ENCODE assay signal across 9 mouse cellular contexts in the genomic region with DNA sequence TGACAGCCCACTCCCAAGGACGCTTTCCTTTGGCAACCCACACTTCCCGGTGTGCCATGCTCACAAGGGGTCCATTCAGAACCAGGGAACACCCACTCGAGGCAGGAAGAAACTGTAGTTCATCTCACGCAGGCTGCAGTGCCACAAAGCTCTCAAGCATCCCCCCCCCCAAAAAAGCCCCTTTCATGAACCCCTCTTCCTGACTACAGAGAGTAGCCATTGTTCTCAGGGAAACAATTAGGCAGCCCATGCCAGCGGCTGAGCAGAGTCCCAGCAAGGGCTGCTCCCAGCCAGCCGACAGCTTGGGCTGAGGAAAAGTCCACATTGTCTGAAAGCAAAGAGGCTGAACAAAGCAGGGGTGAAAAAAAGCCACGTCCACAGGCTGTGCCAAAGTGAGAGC. TPM values are rescaled to one million over a fixed set of nuclear protein-coding genes. Genes with fewer than 3 reads are reported as not detected.
A peak's percentile ranks its signal among the peaks of the same experiment; 100 is the strongest.
DNase-seq lines count a peak whose midpoint lies in the region; ATAC-seq lines count a peak whose summit lies in the region.
"Had no signal": no experiment of that assay in that cellular context is flagged by ENCODE, and none has a peak within 500 bp of the region (broad histone marks: within the 10 kb centered on the region; RNA-seq: fewer than 3 reads in every experiment).

No protein-coding gene starts in this region.

- ATAC-seq in kidney, embryonic 16.5 days (ENCODE audit: low FRiP score, low TSS enrichment) = no peak
- no peak for ATAC-seq in kidney, embryonic 14.5 days (ENCODE audit: low FRiP score, low TSS enrichment)
- no peak for ATAC-seq in embryonic facial prominence, embryonic 13.5 days (ENCODE audit: insufficient number of reproducible peaks, insufficient read depth, low FRiP score, low TSS enrichment, low read depth)
- ATAC-seq in hindbrain, embryonic 12.5 days (ENCODE audit: low FRiP score) = peak; percentile 81
- ATAC-seq in neural tube, embryonic 11.5 days (ENCODE audit: insufficient read depth, low FRiP score, low TSS enrichment) = no peak; the same call in 1 of the 2 replicates
- no peak for ATAC-seq in megakaryocyte-erythroid progenitor cell, adult 5-6 weeks (replicated peaks; ENCODE audit: low FRiP score, low TSS enrichment, poor library complexity, severe bottlenecking)

- peaks cover 9% of the 10 kb centered on the region; the same call in 1 of the 2 replicates for H3K4me1 ChIP-seq in kidney, embryonic 16.5 days (ENCODE audit: insufficient read depth, low read length)
- no peaks in the 10 kb centered on the region for H3K4me1 ChIP-seq in kidney, embryonic 14.5 days (ENCODE audit: control insufficient read depth, insufficient read depth, low read length)
- H3K4me1 ChIP-seq in embryonic facial prominence, embryonic 13.5 days = peaks cover 4% of the 10 kb centered on the region; the same call in 1 of the 2 replicates
- H3K4me1 ChIP-seq in hindbrain, embryonic 12.5 days = peaks cover 18% of the 10 kb centered on the region
- H3K4me1 ChIP-seq in neural tube, embryonic 11.5 days (ENCODE audit: control insufficient read depth, insufficient read depth, low read length) = peaks cover 8% of the 10 kb centered on the region

- H3K9ac ChIP-seq in kidney, embryonic 16.5 days (replicated peaks; ENCODE audit: low read length) = no peak overlapping the region
- H3K9ac ChIP-seq in kidney, embryonic 14.5 days (ENCODE audit: low read depth, low read length) = no peak overlapping the region
- 0 out of 2 replicates have a peak overlapping the region, but pooled peaks have one; percentile 32 for H3K9ac ChIP-seq in embryonic facial prominence, embryonic 13.5 days
- peak overlapping the region; percentile 1; the same call in 1 of the 2 replicates for H3K9ac ChIP-seq in hindbrain, embryonic 12.5 days
- H3K9ac ChIP-seq in neural tube, embryonic 11.5 days (ENCODE audit: low read length) = peak overlapping the region; percentile 41

- peak; percentile 59 for DNase-seq in neural tube, embryonic 11.5 days (ENCODE audit: low spot score)
- DNase-seq in right cerebral cortex, adult 2 months (ENCODE audit: low spot score in 2 of 2) = no peak
- DNase-seq in spleen, postnatal 36 days (ENCODE audit: low spot score in 2 of 2) = no peak
- DNase-seq: kidney, adult 18-20 months had no signal

- peak overlapping the region; percentile 31; the same call in 1 of the 2 replicates for H3K27ac ChIP-seq in kidney, embryonic 16.5 days (ENCODE audit: low read length)
- H3K27ac ChIP-seq in kidney, embryonic 14.5 days (ENCODE audit: low read depth, low read length) = no peak overlapping the region
- H3K27ac ChIP-seq in embryonic facial prominence, embryonic 13.5 days = peak overlapping the region; percentile 60
- H3K27ac ChIP-seq in hindbrain, embryonic 12.5 days = peak overlapping the region; percentile 72
- peak overlapping the region; percentile 75 for H3K27ac ChIP-seq in neural tube, embryonic 11.5 days (ENCODE audit: low read depth, low read length)

- 50% methylated on average over 7 of the region's 7 CpGs for WGBS in kidney, embryonic 16.5 days
- 50% methylated on average over 7 of the region's 7 CpGs for WGBS in kidney, embryonic 14.5 days
- 28% methylated on average over 7 of the region's 7 CpGs for WGBS in embryonic facial prominence, embryonic 13.5 days
- WGBS in hindbrain, embryonic 12.5 days = 14% methylated on average over 7 of the region's 7 CpGs
- 27% methylated on average over 7 of the region's 7 CpGs for WGBS in neural tube, embryonic 11.5 days

- no peaks in the 10 kb centered on the region for H3K27me3 ChIP-seq in kidney, embryonic 16.5 days (ENCODE audit: insufficient read depth, low read length)
- H3K27me3 ChIP-seq in kidney, embryonic 14.5 days (ENCODE audit: control insufficient read depth, insufficient read depth, low read length) = no peaks in the 10 kb centered on the region
- no peaks in the 10 kb centered on the region for H3K27me3 ChIP-seq in embryonic facial prominence, embryonic 13.5 days
- no peaks in the 10 kb centered on the region for H3K27me3 ChIP-seq in hindbrain, embryonic 12.5 days
- H3K27me3 ChIP-seq in neural tube, embryonic 11.5 days (ENCODE audit: control insufficient read depth, insufficient read depth, low read length) = no peaks in the 10 kb centered on the region

- no peak overlapping the region for H3K4me2 ChIP-seq in kidney, embryonic 16.5 days (replicated peaks; ENCODE audit: low read depth, low read length)
- no peak overlapping the region for H3K4me2 ChIP-seq in kidney, embryonic 14.5 days (replicated peaks; ENCODE audit: low read depth, low read length)
- no peak overlapping the region for H3K4me2 ChIP-seq in embryonic facial prominence, embryonic 13.5 days
- peak overlapping the region; percentile 11; the same call in 1 of the 2 replicates for H3K4me2 ChIP-seq in hindbrain, embryonic 12.5 days (replicated peaks)
- no peak overlapping the region for H3K4me2 ChIP-seq in neural tube, embryonic 11.5 days (ENCODE audit: low read depth)

- no peak overlapping the region for H3K4me3 ChIP-seq in kidney, embryonic 16.5 days (ENCODE audit: low read length)
- H3K4me3 ChIP-seq in kidney, embryonic 14.5 days (ENCODE audit: low read length) = no peak overlapping the region
- no peak overlapping the region for H3K4me3 ChIP-seq in embryonic facial prominence, embryonic 13.5 days
- no peak overlapping the region for H3K4me3 ChIP-seq in hindbrain, embryonic 12.5 days
- no peak overlapping the region for H3K4me3 ChIP-seq in neural tube, embryonic 11.5 days (ENCODE audit: low read depth, low read length)

- H3K9me3 ChIP-seq in kidney, embryonic 16.5 days (ENCODE audit: low read length) = no peaks in the 10 kb centered on the region
- no peaks in the 10 kb centered on the region for H3K9me3 ChIP-seq in kidney, embryonic 14.5 days (ENCODE audit: control insufficient read depth, low read length)
- H3K9me3 ChIP-seq in embryonic facial prominence, embryonic 13.5 days = no peaks in the 10 kb centered on the region
- no peaks in the 10 kb centered on the region for H3K9me3 ChIP-seq in hindbrain, embryonic 12.5 days (replicated peaks)
- H3K9me3 ChIP-seq in neural tube, embryonic 11.5 days (ENCODE audit: control insufficient read depth, low read length) = no peaks in the 10 kb centered on the region

- H3K36me3 ChIP-seq in kidney, embryonic 16.5 days (ENCODE audit: insufficient read depth, low read length) = peaks cover 27% of the 10 kb centered on the region
- H3K36me3 ChIP-seq in kidney, embryonic 14.5 days (ENCODE audit: control insufficient read depth, insufficient read depth, low read length) = peaks cover 45% of the 10 kb centered on the region
- H3K36me3 ChIP-seq in embryonic facial prominence, embryonic 13.5 days = peaks cover 39% of the 10 kb centered on the region
- peaks cover 37% of the 10 kb centered on the region for H3K36me3 ChIP-seq in hindbrain, embryonic 12.5 days
- H3K36me3 ChIP-seq in neural tube, embryonic 11.5 days (ENCODE audit: control insufficient read depth, insufficient read depth, low read length) = peaks cover 8% of the 10 kb centered on the region

RNA-seq across cellular contexts. Expression of a gene that starts 22.9 kb away (rescaled TPM):
- polyA plus RNA-seq in kidney, embryonic 16.5 days (2015; fragmentation: Nextera tagmentation; extraction: Ambion mirVana) = 0.64 and 0.67 TPM in 2 replicates
- 0.76 and 0.77 TPM in 2 replicates for polyA plus RNA-seq in kidney, embryonic 14.5 days (2014; fragmentation: Nextera tagmentation; extraction: Ambion mirVana)
- polyA plus RNA-seq in embryonic facial prominence, embryonic 13.5 days (2015; fragmentation: Nextera tagmentation; extraction: Ambion mirVana) = 0.63 and 0.69 TPM in 2 replicates
- 5.4 and 6.1 TPM in 2 replicates for polyA plus RNA-seq in hindbrain, embryonic 12.5 days (2016; fragmentation: Nextera tagmentation; extraction: Ambion mirVana)
- polyA plus RNA-seq in neural tube, embryonic 11.5 days (2014; fragmentation: Nextera tagmentation; extraction: Ambion mirVana) = 3.0 and 4.3 TPM in 2 replicates
- 5.5 and 7.4 TPM in 2 replicates for total RNA-seq in megakaryocyte-erythroid progenitor cell, adult 5-6 weeks (2014; fragmentation: Nextera tagmentation)
- total RNA-seq in megakaryocyte-erythroid progenitor cell, adult 5-6 weeks (2017) = 2.3 and 2.9 TPM in 2 replicates

RNA-seq across cellular contexts. Expression of a gene that starts 50.7 kb away (rescaled TPM):
- polyA plus RNA-seq in kidney, embryonic 16.5 days (2015; fragmentation: Nextera tagmentation; extraction: Ambion mirVana) = 163 and 182 TPM in 2 replicates
- 60.7 and 129 TPM in 2 replicates for polyA plus RNA-seq in kidney, embryonic 14.5 days (2014; fragmentation: Nextera tagmentation; extraction: Ambion mirVana)
- 52.6 and 54.7 TPM in 2 replicates for polyA plus RNA-seq in embryonic facial prominence, embryonic 13.5 days (2015; fragmentation: Nextera tagmentation; extraction: Ambion mirVana)
- polyA plus RNA-seq in hindbrain, embryonic 12.5 days (2016; fragmentation: Nextera tagmentation; extraction: Ambion mirVana) = 74.7 and 80.4 TPM in 2 replicates
- polyA plus RNA-seq in neural tube, embryonic 11.5 days (2014; fragmentation: Nextera tagmentation; extraction: Ambion mirVana) = 62.4 and 65.9 TPM in 2 replicates
- 10.2 and 12.9 TPM in 2 replicates for total RNA-seq in megakaryocyte-erythroid progenitor cell, adult 5-6 weeks (2014; fragmentation: Nextera tagmentation)
- total RNA-seq in megakaryocyte-erythroid progenitor cell, adult 5-6 weeks (2017) = 4.6 and 5.1 TPM in 2 replicates

Comparison
In these comparisons a context has a peak if more than half of its experiments do, and no peak if none do; other contexts are left out.
1. H3K9ac ChIP-seq: peak in embryonic facial prominence, embryonic 13.5 days (single experiment), hindbrain, embryonic 12.5 days (single experiment) and neural tube, embryonic 11.5 days (single experiment); none in kidney, embryonic 16.5 days (single experiment) and kidney, embryonic 14.5 days (single experiment).